Mouse (Mus musculus) megakaryocyte-erythroid progenitor cell, adult 5-6 weeks (primary cell): Measurements from ENCODE around the gene Nrxn3. TPM values are rescaled to one million over a fixed set of nuclear protein-coding genes. Genes with fewer than 3 reads are reported as not detected.

Source experiments
- ATAC-seq: replicated peaks from 2 replicates; pipeline ENCODE4 v1.8.0; 2016; ENCODE audit warnings: mild to moderate bottlenecking, inconsistent platforms; ENCODE audit not compliant: severe bottlenecking, poor library complexity, low FRiP score, low TSS enrichment
- total RNA-seq, 2 experiments: library from RNA; stranded (forward) in 1 of 2; stranded (reverse) in 1 of 2; fragments of 200-1000, 215-1000 nt in 1 of 2; fragments of >200 nt in 1 of 2; fragmentation: Nextera tagmentation in 1 of 2; gene quantifications; 2 replicates each; pipeline ENCODE4 v1.2.3; 2014 to 2017

Nrxn3 gene
- total RNA-seq, 2 experiments from 2014 or later = not detected

DNA sequence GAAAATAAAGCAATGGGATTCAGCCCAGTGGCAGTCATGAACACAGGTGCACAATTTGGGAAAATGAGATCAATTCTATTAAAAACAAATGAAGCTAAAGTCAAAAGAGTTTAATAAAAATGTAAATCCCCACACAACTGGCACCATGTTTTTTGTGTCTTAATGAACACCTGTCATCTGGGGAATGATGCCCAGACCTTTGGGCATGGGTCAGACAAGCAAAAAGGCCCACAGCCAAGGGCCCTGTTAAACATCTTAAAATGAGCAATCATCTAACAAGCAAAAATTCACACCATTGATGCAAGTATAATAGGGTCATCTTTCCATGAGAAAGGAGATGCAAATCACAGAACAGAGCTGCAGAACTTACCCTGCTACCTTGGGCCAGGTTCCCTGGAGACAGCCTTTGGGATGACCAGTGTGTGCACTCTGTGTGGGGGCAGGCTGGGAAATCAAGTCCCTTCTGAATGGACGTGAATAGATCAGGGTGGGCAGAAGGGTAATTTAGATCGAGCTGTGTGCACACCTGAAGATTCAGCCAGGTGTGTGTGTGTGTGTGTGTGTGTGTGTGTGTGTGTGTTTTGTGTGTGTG is 1223.3 kb downstream of the Nrxn3 start:
- ATAC-seq = no peak

- no peak for ATAC-seq
These were observed 1223.8 kb downstream of the Nrxn3 start for GRCm38 (mm10) chr12:89946522-89946921.

DNA sequence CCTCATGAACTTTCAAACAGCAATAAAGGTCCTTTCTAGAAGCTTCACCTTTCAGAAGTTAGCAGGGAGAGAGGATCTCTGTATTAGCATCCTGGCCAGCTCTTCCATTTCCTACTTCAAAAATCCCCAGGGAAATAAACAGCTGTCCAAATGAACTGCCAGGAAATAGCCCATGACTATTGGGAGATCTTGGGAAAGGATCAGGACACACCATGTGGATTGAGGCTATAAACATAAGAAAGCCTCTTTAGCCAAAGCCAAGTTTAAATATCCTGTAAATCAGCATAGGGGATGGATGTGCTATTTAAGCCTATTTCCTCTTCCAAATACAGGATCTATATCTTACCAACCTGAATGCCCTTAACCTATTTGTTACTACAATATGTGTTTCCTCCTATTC is 1230.6 kb downstream of the Nrxn3 start:
- ATAC-seq = no peak

GRCm38 (mm10) chr12:89953649-89954048 is 1231.0 kb downstream of the Nrxn3 start:
- ATAC-seq = no peak

DNA sequence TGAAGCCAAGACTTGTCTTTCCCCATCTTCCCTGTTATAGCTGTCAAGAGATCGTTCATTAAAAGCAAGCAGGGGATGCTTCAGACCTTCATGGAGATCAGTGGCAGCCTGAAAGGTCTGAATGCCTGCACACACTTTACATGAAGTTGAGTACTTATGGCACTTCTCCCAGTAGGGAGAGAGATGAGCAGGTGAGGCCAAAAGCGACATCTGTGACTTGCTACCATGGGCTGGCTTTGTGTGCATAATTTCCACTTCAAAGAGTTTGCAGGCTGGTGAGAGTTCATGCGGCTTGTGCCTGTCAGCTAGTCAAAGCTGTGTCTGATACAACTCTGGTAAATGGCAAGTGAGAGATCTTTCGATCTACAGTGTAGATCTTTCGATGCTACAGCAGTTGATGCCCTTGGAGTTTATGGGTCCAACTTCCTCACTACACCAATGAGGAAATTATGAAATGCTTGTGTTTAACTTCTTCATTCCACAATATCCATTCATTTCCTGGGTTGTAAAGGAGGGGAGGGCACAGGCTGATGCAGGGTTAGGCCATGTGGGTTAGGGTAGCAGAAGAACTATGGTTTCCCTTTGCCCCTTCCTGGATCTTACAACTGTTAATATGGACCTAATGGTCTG is 1231.9 kb downstream of the Nrxn3 start:
- ATAC-seq = no peak

DNA sequence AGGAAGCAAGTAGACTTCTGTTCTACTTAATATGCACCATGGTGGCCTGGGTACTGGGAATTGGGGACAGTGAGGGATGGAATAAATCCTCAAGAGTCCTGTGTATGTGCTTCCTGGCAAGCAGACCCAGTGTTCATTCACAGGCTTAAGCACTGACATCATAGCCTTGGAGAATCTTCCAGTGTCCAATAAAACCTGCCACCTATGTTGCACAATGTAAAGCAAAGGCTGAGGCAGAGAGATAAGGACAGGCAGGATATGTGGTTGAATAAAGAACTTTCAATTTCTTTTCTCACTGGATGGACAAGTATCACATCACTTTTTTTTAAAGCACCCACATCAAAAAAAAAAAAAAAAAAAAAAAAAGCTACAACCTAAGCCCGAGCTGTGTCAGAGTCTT is 1240.4 kb downstream of the Nrxn3 start:
- ATAC-seq = no peak

- no peak for ATAC-seq
These were observed 1254.0 kb downstream of the Nrxn3 start for GRCm38 (mm10) chr12:89976648-89977047.

- no peak for ATAC-seq
These were observed 1254.8 kb downstream of the Nrxn3 start for GRCm38 (mm10) chr12:89977479-89977878.

- no peak for ATAC-seq
These were observed 1256.5 kb downstream of the Nrxn3 start for GRCm38 (mm10) chr12:89979190-89979589.

DNA sequence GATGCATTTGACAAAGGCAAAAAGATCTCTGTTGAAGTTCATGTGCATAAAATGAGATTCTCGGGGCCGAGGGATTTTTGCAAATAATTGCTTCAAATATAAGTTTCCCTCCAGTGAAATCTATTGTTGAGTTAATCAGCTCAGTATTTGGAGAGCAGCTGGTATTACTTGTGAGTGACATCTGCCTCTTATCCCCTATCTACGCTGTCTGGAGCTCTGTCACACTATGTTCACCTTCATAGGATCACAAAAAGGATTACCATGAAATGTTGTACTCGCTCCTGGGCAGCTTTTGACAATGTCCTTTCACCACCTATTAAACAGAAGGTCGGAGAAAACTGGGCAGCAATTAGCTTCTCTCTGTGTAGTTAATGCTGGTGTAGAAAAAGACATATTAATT is 1259.8 kb downstream of the Nrxn3 start:
- no peak for ATAC-seq

DNA sequence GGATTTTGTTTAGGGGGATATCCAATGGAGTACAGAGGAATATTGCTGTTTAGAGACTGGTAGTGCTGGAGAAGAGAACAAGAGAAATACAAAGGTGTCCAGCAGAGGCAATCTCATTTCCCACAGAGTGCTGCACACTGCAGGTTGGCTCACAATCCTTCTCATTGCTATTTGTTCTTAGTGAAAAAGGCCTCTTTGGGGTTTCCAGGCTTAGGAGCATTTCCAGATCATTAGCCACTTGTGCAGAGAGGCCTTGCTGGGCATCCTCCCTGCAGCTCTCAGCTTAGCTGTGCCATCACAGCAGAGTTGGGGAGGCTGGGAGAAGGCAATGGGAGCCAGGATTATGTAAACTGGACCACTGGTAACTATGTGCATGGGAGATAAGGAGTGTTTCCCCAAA is 1260.7 kb downstream of the Nrxn3 start:
- ATAC-seq = no peak

- no peak for ATAC-seq
These were observed 1263.5 kb downstream of the Nrxn3 start for GRCm38 (mm10) chr12:89986219-89986618.

DNA sequence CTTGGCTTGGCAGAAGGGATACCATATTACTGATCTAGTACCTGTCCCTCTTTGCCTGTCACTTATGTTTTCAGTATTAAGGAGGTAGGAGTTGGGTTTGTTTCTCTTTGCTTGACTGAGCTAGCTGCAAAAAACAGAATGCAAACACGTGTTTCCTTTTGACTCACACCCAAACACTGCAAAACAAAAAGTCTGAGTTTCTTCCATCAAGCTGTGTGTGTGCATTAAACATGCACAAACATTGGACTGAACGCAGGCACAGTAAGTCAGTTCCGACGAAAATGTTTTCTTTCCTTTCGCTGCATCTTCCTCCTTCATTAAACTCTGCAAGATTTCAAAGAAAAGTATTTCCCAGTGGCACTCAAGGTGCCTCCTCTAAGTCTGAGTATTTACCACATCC is 1270.6 kb downstream of the Nrxn3 start:
- ATAC-seq = no peak

DNA sequence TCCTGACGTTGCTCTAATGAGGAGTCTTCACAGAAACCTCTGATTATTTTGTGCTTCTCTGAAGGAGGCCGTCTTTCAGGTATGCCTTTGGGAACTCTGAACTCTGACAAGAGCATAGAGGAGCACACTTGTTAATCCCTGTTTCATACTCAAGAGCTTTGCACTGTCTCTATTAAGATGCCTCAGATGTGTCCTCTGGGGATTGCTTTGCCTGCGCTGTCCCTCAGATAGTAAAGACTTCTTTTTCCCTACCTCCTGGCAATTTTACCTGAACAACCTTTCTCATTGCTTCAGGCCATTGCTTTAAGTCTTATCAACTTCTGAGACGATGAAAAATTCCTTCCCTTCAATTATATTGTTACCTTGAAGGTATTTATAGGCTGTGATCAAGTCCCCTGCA is 1272.7 kb downstream of the Nrxn3 start:
- ATAC-seq = no peak

GRCm38 (mm10) chr12:90010280-90010679 is 1287.6 kb downstream of the Nrxn3 start:
- no peak for ATAC-seq

- ATAC-seq = no peak
These were observed 1291.3 kb downstream of the Nrxn3 start for GRCm38 (mm10) chr12:90013958-90014357.

DNA sequence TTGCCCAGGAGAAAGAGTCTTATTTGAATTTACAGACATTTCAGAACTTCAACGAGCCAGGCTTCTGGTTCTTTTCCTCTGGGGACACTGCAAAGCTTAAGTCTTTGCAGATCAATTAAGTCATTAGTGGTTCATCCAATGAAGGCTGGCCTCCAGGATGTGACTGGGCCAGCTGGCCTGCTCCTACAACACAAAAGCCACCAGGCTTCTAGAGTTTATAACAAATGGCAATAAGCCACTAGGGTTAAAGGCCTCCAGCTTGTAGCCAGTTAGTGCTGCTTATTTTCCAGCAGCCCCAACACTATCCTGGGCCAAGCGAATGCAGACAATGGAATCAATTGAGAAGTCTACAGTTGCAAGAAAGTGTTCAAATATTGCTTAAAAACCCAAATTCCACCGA is 1304.3 kb downstream of the Nrxn3 start:
- no peak for ATAC-seq

DNA sequence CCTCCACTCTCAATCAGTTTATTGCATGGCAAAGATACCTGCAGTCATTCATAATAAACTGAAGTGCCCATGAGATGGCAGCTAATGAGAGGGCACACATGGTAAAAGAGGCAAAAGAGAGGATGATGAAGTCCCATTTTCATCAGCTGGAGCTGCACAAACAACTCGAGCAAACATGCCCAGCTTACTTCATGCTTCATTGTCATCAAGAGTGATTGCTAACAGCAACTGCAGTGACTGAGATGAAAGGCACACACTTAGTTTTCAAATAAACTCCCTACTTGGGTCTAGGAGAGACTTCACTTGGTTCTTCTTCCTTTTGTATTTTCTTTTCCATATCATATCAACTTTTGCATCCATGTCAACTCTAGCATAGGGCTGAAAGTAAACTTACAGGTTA is 1318.4 kb downstream of the Nrxn3 start:
- ATAC-seq = no peak

DNA sequence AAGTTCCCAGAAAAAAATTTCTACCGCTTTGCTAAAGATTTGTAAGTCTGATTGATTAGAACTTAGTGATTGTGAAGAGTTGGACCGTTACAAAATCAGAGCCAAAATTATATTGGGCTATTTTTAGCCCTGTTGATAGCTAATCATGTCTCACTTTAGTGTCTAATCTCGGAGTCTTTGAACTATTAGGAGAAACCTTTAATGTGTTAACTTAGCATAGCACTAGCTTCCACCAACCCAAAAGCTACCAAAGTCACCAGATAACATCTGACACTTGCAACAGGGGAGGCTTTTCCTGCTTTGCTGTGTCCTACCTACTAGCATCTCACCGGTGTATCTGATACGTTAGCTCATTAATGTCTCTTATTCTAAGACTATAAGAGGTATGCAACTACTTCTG is 1333.6 kb downstream of the Nrxn3 start:
- no peak for ATAC-seq

DNA sequence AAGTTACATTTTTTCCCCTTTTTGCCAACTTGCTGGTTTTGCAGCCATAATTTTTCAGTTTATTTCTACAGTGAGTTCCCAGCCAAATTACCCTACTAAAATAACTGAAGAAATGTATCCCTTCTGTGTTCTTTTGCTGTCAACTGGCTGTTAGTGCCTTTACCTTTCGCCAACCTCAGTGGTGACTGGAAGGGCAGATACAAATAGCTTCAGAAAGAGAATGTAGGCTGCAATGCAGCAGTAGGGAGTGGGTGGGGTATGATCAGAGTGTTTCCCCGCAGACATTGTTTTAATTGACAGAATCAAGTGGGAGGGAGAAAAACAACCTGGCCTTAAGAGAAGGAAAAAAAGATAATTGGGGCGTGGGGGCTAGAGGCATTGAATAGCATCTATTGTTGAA is 1337.1 kb downstream of the Nrxn3 start:
- no peak for ATAC-seq

DNA sequence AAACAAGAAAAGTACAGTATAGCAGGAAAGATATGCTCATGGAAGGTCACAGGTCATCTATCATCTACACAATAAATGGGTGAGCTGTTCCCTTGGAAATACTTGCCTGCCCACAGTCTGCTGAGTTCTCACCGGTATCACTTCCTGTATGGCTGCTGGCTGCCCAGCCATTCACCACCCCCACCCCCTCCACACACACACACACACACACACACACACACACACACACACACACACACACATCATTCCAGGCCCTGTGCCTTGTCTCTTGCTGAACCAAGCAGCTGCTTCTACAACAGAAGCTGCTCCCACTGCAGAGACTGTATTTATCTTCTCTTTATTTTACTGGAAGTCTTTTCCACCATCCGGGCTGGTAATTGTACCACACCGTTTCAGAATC is 1338.6 kb downstream of the Nrxn3 start:
- ATAC-seq = no peak

GRCm38 (mm10) chr12:90062219-90062618 is 1339.5 kb downstream of the Nrxn3 start:
- no peak for ATAC-seq
